Mouse (Mus musculus): ENCODE data around the gene Abca3.
A peak's percentile ranks its signal among the peaks of the same experiment; 100 is the strongest.

GRCm38 (mm10) chr17:24353960-24354359, 2.2 kb downstream of the Abca3 start:
- TF ChIP-seq CTCF (IDR thresholded peaks at IDR 0.05; ENCODE audit: low read depth) (no peak), EP300 (IDR thresholded peaks at IDR 0.05; ENCODE audit: low read depth) (peak; percentile 81)

Data from liver, postnatal 0 days (tissue).